Mouse (Mus musculus) frontal cortex, postnatal 36 days (tissue): ENCODE results near the gene Zfp600.
"Not testable (repeated sequence)": the region's sequence is repeated elsewhere in the genome, so short reads cannot be mapped to it uniquely, and the experiment has no call there.

Experiments used
- DNase-seq, 2 experiments: peaks; one replicate each; pipeline ENCODE4 v3.0.0; 2022; ENCODE audit warnings: low spot score in 2 of 2

The Zfp600 gene

DNA sequence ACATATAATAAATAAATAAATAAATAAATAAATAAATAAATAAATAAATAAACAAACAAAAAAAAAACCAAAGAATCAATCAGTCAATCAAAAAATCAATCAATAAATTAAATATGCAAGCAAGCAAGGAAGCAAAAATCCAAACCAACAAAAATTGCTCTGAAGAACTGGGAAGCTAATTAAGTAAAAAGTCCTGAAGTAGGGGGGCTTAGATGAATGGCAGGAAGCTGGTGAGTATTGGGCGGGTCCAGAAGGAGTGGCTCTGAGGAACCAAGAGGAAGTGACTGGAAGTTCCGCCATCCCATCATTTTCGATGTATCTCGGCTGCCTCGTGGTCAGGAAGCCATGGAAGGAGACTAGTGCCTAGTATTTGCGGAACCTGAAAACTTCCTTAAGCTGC, at the start of gene Zfp600:
Gene Zfp600 (plus strand): TSS at position 301 of the 400 bp plus-strand sequence.
- not testable (repeated sequence) for DNase-seq

DNA sequence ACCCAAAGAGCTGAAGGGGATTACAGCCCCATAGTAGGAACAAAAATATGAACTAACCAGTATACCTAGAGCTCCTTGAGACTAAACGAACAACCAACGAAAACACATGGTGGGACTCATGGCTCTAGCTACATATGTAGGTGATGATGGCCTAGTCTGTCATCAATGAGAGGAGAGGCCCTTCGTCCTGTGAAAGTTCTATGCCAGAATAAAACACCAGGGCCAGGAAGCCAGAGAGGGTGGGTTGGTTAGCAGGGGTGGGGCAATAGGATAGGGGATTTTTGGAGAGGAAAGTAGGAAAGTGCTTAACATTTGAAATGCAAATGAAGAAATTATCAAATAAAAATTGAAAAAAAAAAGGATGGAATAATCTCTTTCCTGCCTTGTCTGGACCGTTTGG, 6.3 kb downstream of the Zfp600 start:
- DNase-seq: not testable (repeated sequence)

DNA sequence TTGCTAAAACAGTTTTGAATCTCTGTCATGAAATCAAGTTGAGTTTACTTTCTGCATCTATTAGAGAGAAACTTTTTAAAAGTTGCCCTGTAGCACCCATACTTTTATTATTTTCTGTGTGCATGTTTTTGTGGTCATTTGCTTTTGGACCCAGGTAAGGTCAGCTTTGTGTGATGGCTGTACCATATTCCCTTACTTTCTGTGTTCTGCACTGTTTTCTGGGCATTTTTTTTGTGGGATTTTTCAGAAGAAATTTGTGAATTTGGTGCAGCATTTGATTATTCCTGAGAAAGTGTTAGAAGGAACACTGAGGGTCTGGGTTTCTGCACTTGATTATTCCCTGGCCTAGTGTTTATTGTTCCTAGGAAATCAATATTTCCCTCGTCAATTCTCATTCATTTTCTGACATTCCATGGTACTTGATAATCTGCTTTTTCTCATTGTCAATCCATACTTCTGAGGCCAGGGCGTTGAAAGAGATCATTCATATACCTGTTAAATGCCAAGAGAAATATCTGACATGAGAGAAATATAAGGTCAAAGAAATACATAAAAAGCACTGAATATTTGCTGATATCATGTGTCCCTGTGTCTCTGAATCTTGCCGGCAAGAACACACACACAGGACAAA, 10.7 kb downstream of the Zfp600 start:
- DNase-seq: not testable (repeated sequence)

DNA sequence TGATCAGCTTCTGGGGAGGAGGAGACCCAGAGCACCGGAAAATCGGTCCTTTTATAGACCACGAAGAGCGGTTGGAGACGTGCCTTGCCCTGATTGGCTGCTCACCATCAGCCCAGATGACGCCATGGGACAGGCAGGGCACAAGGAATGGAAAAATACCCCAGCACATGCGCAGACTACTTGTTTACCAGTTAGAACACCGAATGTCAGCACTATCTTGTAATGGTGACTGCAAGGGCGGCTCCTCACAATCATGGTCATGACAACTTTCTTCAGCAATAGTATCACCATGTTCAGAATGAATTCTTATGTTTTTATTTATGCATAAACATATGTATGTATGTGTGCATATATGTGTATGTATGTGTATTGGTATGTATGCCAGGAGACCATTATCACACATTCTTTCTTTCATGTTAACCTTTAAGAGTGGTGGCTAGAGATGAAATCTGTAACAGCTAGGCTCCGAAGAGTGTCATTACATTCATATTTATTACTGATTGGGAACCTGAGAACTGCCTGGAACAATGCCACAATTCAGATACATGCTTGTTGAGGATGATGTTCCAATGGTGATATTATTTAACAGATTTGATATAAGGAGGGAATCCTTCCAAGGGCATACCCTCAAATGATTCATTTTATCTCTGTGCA, 11.4 kb downstream of the Zfp600 start:
- DNase-seq: not testable (repeated sequence)

DNA sequence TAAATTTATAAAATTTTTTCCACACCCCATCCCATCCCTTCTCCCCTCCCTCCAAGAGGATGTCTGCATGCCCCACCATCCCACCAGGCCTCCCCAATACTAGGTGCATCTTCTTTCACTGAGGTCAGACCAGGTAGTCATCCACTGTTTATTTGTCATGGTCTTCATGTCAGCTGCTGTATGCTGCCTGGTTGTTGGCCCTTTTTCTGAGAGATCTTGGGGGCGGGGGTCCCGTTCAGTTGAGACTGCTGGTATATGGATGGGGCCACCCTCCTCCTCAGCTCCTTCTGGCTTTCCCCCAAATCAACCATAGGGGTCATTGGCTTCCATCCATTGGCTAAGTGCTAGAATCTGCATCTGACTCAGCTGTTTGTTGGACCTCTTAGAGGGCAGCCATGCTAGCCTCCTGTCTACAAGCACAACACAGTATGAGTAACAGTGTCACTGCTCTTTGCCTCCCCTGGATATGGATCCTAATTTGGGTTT, 12.1 kb downstream of the Zfp600 start:
- not testable (repeated sequence) for DNase-seq

DNA sequence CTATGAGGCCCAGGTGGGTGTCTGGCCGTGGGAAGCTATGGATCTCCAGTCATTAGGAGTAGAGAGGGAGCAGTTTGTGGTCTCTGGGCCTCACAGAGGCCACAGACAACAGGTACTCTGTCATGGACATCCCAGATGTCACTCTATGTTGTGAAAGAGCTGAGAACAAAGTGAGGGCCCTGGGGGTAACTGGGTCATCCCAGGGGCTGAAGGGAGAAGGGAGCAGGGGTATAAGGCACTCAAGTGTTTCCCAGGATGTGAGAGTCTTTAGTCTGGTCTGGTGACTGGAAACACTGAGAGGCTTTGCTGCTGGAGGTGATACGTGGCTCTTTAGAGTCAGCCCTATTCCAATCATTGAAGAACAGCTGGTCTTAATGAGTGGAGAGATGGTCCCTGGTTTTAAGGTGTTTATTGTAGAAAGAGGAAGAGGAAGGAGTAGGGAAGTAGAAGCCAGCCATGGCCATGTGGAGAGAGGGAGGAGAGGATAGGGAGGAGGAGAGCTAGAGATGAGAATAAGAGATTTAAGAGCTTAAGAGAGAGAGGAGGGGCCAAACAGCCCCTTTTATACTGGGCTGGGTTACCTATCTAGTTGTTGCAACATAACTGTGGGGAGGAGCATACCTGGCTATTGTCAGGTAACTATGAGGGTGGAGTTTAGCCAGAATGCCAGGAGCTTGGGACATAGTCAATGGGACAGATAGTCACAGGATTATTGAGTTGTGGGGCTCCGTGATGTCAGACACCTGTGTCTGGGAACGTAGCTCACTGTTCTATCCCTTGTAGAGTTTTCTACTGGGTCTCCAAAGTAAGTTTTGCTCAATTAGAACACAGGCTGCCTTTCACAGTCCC, 17.0 kb downstream of the Zfp600 start:
- not testable (repeated sequence) for DNase-seq

- not testable (repeated sequence) for DNase-seq
Measured at GRCm38 (mm10) chr4:146204357-146204756, 47.7 kb downstream of the Zfp600 start.

GRCm38 (mm10) chr4:146239252-146240244, 82.9 kb downstream of the Zfp600 start:
- DNase-seq: not testable (repeated sequence)

- not testable (repeated sequence) for DNase-seq
Measured at GRCm38 (mm10) chr4:146242119-146242518, 85.5 kb downstream of the Zfp600 start.
